Mouse (Mus musculus) embryo, embryonic 10 days (tissue): ENCODE results near the gene Rassf3.
A peak's percentile ranks its signal among the peaks of the same experiment; 100 is the strongest.

Source experiments
- DNase-seq: peaks from one replicate; pipeline ENCODE4 v3.0.0-alpha.2; 2015; ENCODE audit warnings: low spot score

Rassf3 gene

DNA sequence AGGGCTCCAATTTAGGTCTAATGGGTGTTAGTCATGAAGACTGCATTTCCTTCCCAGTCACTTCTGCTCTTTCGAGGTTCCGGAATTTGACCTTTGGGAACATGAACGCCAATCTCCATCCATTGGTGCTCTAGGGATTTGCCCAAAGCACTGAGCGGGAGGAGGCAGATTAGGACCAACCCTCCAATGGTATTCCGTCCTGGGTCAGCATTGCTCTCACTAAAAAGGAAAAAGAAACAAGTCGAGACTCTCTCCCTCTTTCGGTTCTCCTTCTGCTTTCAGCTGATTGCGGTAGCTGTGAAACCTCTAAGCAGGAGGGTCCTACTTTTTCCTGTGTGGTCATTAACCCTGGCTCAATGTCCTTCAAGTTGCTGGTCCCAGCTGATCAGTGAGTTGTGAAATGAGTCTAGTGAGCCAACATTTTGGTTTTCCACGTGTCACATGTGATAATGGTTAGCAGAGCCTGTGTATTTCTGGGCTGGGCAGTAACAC is 110.3 kb downstream of the Rassf3 start:
- DNase-seq, result peak; percentile 54

- DNase-seq, result peak; percentile 93
Observed at GRCm38 (mm10) chr10:121364801-121365564, 111.2 kb downstream of the Rassf3 start, which contains the start of gene Gns. Gns (plus strand) TSS chr10:121365090.

- no peak for DNase-seq
Observed at GRCm38 (mm10) chr10:121364306-121364705, 111.8 kb downstream of the Rassf3 start.

GRCm38 (mm10) chr10:121363201-121363600 is 112.9 kb downstream of the Rassf3 start:
- no peak for DNase-seq

- no peak for DNase-seq
Observed at GRCm38 (mm10) chr10:121360358-121360757, 115.8 kb downstream of the Rassf3 start.
